In genomic region chr5:53901406-53901805, GRCm38 (mm10) we compare ENCODE assay signal across 18 mouse cellular contexts.
DNase-seq lines count a peak whose midpoint lies in the region; ATAC-seq and TF ChIP-seq lines count a peak whose summit lies in the region.
"Had no signal": no experiment of that assay in that cellular context is flagged by ENCODE, and none has a peak within 500 bp of the region (broad histone marks: within the 10 kb centered on the region; RNA-seq: fewer than 3 reads in every experiment).

No protein-coding gene starts in this region.

- H3K27me3 ChIP-seq in heart, embryonic 14.5 days (ENCODE audit: control insufficient read depth, insufficient read depth, low read length): no peaks in the 10 kb centered on the region
- no peaks in the 10 kb centered on the region for H3K27me3 ChIP-seq in heart, embryonic 10.5 days (ENCODE audit: insufficient read depth, poor library complexity, severe bottlenecking)
- no peaks in the 10 kb centered on the region for H3K27me3 ChIP-seq in liver, adult 2 months (ENCODE audit: control insufficient read depth, insufficient read depth, low read length)
- H3K27me3 ChIP-seq in liver, embryonic 12.5 days (replicated peaks): no peaks in the 10 kb centered on the region
- H3K27me3 ChIP-seq: midbrain, embryonic 13.5 days had no signal

- no peaks in the 10 kb centered on the region for H3K9me3 ChIP-seq in heart, embryonic 14.5 days (ENCODE audit: control insufficient read depth, low read length)
- H3K9me3 ChIP-seq in heart, embryonic 10.5 days: no peaks in the 10 kb centered on the region
- H3K9me3 ChIP-seq in liver, embryonic 12.5 days (replicated peaks): no peaks in the 10 kb centered on the region
- H3K9me3 ChIP-seq: midbrain, embryonic 13.5 days had no signal

- no peak overlapping the region for H3K4me3 ChIP-seq in heart, embryonic 14.5 days (ENCODE audit: control insufficient read depth in 1 of 2, insufficient read depth in 1 of 2, low read depth in 1 of 2, low read length in 2 of 2)
- H3K4me3 ChIP-seq in heart, embryonic 10.5 days: no peak overlapping the region
- H3K4me3 ChIP-seq in liver, adult 2 months (ENCODE audit: insufficient read depth, low read depth, low read length): no peak overlapping the region
- no peak overlapping the region for H3K4me3 ChIP-seq in liver, embryonic 12.5 days
- H3K4me3 ChIP-seq: heart, adult 2 months; left cerebral cortex, adult 2 months; midbrain, embryonic 13.5 days; myocyte had no signal

- H3K9ac ChIP-seq in heart, embryonic 14.5 days (ENCODE audit: low read length): no peak overlapping the region
- H3K9ac ChIP-seq in liver, adult 2 months (ENCODE audit: low read depth, low read length): no peak overlapping the region
- H3K9ac ChIP-seq in liver, embryonic 12.5 days: no peak overlapping the region
- H3K9ac ChIP-seq: midbrain, embryonic 13.5 days had no signal

- WGBS in heart, embryonic 14.5 days: 36% methylated on average over 9 of the region's 9 CpGs
- 62% methylated on average over 9 of the region's 9 CpGs for WGBS in heart, embryonic 10.5 days
- WGBS in liver, adult 2 months: 44% methylated on average over 9 of the region's 9 CpGs
- 73% methylated on average over 9 of the region's 9 CpGs for WGBS in liver, embryonic 12.5 days (ENCODE audit: insufficient replicate concordance)

- TF ChIP-seq POLR2A in liver, adult 2 months (IDR thresholded peaks at IDR 0.05; ENCODE audit: extremely low read depth, insufficient read depth, low read length): no peak

- H3K79me2 ChIP-seq in liver, adult 2 months (ENCODE audit: control insufficient read depth, insufficient read depth, low read length): no peaks in the 10 kb centered on the region

- intact Hi-C loops in gastrocnemius, postnatal 14 days (cut with DNase I; ENCODE audit: low total_unique reads): no loop called here

- H3K4me1 ChIP-seq in heart, embryonic 14.5 days (ENCODE audit: control insufficient read depth in 2 of 2, insufficient read depth in 2 of 2, low read length in 2 of 2): peaks cover 2 to 3% of the 10 kb centered on the region in 2 experiments; a peak in 2 of 4 replicates
- H3K4me1 ChIP-seq in heart, embryonic 10.5 days: peaks cover 9% of the 10 kb centered on the region
- no peaks in the 10 kb centered on the region for H3K4me1 ChIP-seq in liver, adult 2 months (ENCODE audit: control insufficient read depth, insufficient read depth, low read length)
- no peaks in the 10 kb centered on the region for H3K4me1 ChIP-seq in liver, embryonic 12.5 days
- H3K4me1 ChIP-seq: midbrain, embryonic 13.5 days had no signal

- TF ChIP-seq CTCF in liver, adult 2 months (IDR thresholded peaks at IDR 0.05; ENCODE audit: low read depth, low read length): no peak

- no peak overlapping the region for H3K4me2 ChIP-seq in heart, embryonic 14.5 days (ENCODE audit: low read length)
- H3K4me2 ChIP-seq in liver, embryonic 12.5 days: no peak overlapping the region
- H3K4me2 ChIP-seq: midbrain, embryonic 13.5 days had no signal

- no peak for ATAC-seq in heart, embryonic 14.5 days (ENCODE audit: insufficient number of reproducible peaks, insufficient read depth, low FRiP score, low read depth)
- no peak for ATAC-seq in liver, embryonic 12.5 days
- ATAC-seq: activated CD4-positive, CD25-positive, alpha-beta regulatory T cell, adult 4 months; midbrain, embryonic 13.5 days had no signal

- peak overlapping the region; percentile 5 to 44; a peak in 1 of 4 replicates for H3K27ac ChIP-seq in heart, embryonic 14.5 days (replicated peaks in 1 of 2; ENCODE audit: control insufficient read depth in 1 of 2, insufficient read depth in 1 of 2, low read depth in 2 of 2, low read length in 2 of 2)
- no peak overlapping the region for H3K27ac ChIP-seq in heart, embryonic 10.5 days
- H3K27ac ChIP-seq in liver, adult 2 months (replicated peaks; ENCODE audit: insufficient read depth, low read depth, low read length): no peak overlapping the region
- H3K27ac ChIP-seq in liver, embryonic 12.5 days: no peak overlapping the region
- H3K27ac ChIP-seq: heart, adult 2 months; left cerebral cortex, adult 2 months; midbrain, embryonic 13.5 days had no signal

- no peak for DNase-seq in heart, embryonic 10.5 days (ENCODE audit: low spot score)
- peak; percentile 28 for DNase-seq in liver, adult 2 months (ENCODE audit: extremely low read depth, low read depth, low spot score)
- peak; percentile 73 for DNase-seq in gastrocnemius, postnatal 14 days
- peak; percentile 53 for DNase-seq in lung, postnatal 36 days
- DNase-seq in thymus, adult 18-20 months: no peak
- DNase-seq in right cerebral cortex, postnatal 25 days: no peak
- DNase-seq: adrenal gland, postnatal 36 days; cerebellum, postnatal 14 days; heart, adult 2 months; liver; right cerebral cortex, adult 18-20 months; thymus, postnatal 36 days had no signal

- H3K36me3 ChIP-seq in heart, embryonic 14.5 days (ENCODE audit: control insufficient read depth, insufficient read depth, low read length): peaks cover 28% of the 10 kb centered on the region
- peaks cover 16% of the 10 kb centered on the region for H3K36me3 ChIP-seq in heart, embryonic 10.5 days
- no peaks in the 10 kb centered on the region for H3K36me3 ChIP-seq in liver, adult 2 months (ENCODE audit: control insufficient read depth, insufficient read depth, low read length)
- H3K36me3 ChIP-seq in liver, embryonic 12.5 days: peaks cover 3% of the 10 kb centered on the region; the same call in 1 of the 2 replicates

Comparison
In these comparisons a context has a peak if more than half of its experiments do, and no peak if none do; other contexts are left out.
1. H3K27ac ChIP-seq: peak in heart, embryonic 14.5 days (2 of 2); none in heart, embryonic 10.5 days (single experiment), liver, adult 2 months (single experiment) and liver, embryonic 12.5 days (single experiment).
2. DNase-seq: peak in liver, adult 2 months (single experiment), gastrocnemius, postnatal 14 days (single experiment) and lung, postnatal 36 days (single experiment); none in heart, embryonic 10.5 days (single experiment), thymus, adult 18-20 months (0 of 2) and right cerebral cortex, postnatal 25 days (single experiment).